Mouse (Mus musculus) ovary, postnatal 10 days (tissue): ENCODE results near the gene Phf24.

Source experiments
- DNase-seq: peaks from one replicate; pipeline ENCODE4 v3.0.0; 2022; ENCODE audit warnings: low spot score

Phf24 gene

GRCm38 (mm10) chr4:42916617-42917401 is at the start of gene Phf24:
Phf24 (plus strand) TSS chr4:42916660.
- no peak for DNase-seq

- no peak for DNase-seq
These were observed 49.1 kb upstream of the Phf24 start for GRCm38 (mm10) chr4:42867390-42867789.

- no peak for DNase-seq
These were observed 48.3 kb upstream of the Phf24 start for GRCm38 (mm10) chr4:42868193-42868592.

GRCm38 (mm10) chr4:42870748-42871147 is 45.7 kb upstream of the Phf24 start:
- DNase-seq = no peak

- no peak for DNase-seq
These were observed 44.3 kb upstream of the Phf24 start for GRCm38 (mm10) chr4:42872151-42872550.

- no peak for DNase-seq
These were observed 43.6 kb upstream of the Phf24 start for GRCm38 (mm10) chr4:42872746-42873435.

- no peak for DNase-seq
These were observed 42.3 kb upstream of the Phf24 start, which contains the start of gene Fam205c for GRCm38 (mm10) chr4:42874134-42874533. Fam205c (minus strand) TSS chr4:42874234.

- DNase-seq = no peak
These were observed 39.7 kb upstream of the Phf24 start for GRCm38 (mm10) chr4:42876586-42877291.

- DNase-seq = no peak
These were observed 38.8 kb upstream of the Phf24 start for GRCm38 (mm10) chr4:42877657-42878056.

GRCm38 (mm10) chr4:42879829-42880676 is 36.4 kb upstream of the Phf24 start:
- DNase-seq = no peak

- no peak for DNase-seq
These were observed 35.8 kb upstream of the Phf24 start for GRCm38 (mm10) chr4:42880677-42880948.

- no peak for DNase-seq
These were observed 29.5 kb upstream of the Phf24 start for GRCm38 (mm10) chr4:42886926-42887325.

- no peak for DNase-seq
These were observed 27.7 kb upstream of the Phf24 start for GRCm38 (mm10) chr4:42888806-42889205.

- no peak for DNase-seq
These were observed 25.3 kb upstream of the Phf24 start for GRCm38 (mm10) chr4:42891176-42891575.

- no peak for DNase-seq
These were observed 21.3 kb upstream of the Phf24 start for GRCm38 (mm10) chr4:42895118-42895517.

- no peak for DNase-seq
These were observed 17.5 kb upstream of the Phf24 start for GRCm38 (mm10) chr4:42898914-42899313.

GRCm38 (mm10) chr4:42900878-42901277 is 15.6 kb upstream of the Phf24 start:
- DNase-seq = no peak

GRCm38 (mm10) chr4:42902174-42902573 is 14.3 kb upstream of the Phf24 start:
- no peak for DNase-seq

GRCm38 (mm10) chr4:42902730-42903129 is 13.7 kb upstream of the Phf24 start:
- no peak for DNase-seq

- no peak for DNase-seq
These were observed 12.5 kb upstream of the Phf24 start for GRCm38 (mm10) chr4:42903942-42904341.

GRCm38 (mm10) chr4:42904523-42904922 is 11.9 kb upstream of the Phf24 start:
- no peak for DNase-seq

- DNase-seq = no peak
These were observed 11.5 kb upstream of the Phf24 start for GRCm38 (mm10) chr4:42904966-42905365.
